ENCODE assay signal across 24 mouse cellular contexts in genomic region chr1:182640094-182640493, GRCm38 (mm10).
"Had no signal": no experiment of that assay in that cellular context is flagged by ENCODE, and none has a peak within 500 bp of the region (broad histone marks: within the 10 kb centered on the region; RNA-seq: fewer than 3 reads in every experiment).

No protein-coding gene starts in this region.

- DNase-seq: gastrocnemius, adult 2 months; gastrocnemius, postnatal 10 days; gastrocnemius, postnatal 25 days; heart, adult 18-20 months; heart, postnatal 14 days; heart, postnatal 36 days; kidney, adult 11 months; kidney, adult 2 months; kidney, adult 9 months; kidney, postnatal 14 days; kidney, postnatal 36 days; layer of hippocampus, adult 9-11 months; layer of hippocampus, postnatal 36 days; left cerebral cortex, postnatal 4 days had no signal

- H3K4me3 ChIP-seq: gastrocnemius, adult 2 months; heart, embryonic 10.5 days; heart, embryonic 12.5 days; hindbrain, embryonic 13.5 days; hindbrain, embryonic 15.5 days; kidney, embryonic 15.5 days; limb, embryonic 13.5 days; limb, embryonic 15.5 days had no signal

- H3K36me3 ChIP-seq: heart, embryonic 10.5 days; heart, embryonic 12.5 days; hindbrain, embryonic 13.5 days; hindbrain, embryonic 15.5 days; kidney, embryonic 15.5 days; limb, embryonic 13.5 days; limb, embryonic 15.5 days had no signal

- H3K9ac ChIP-seq: heart, embryonic 12.5 days; hindbrain, embryonic 13.5 days; hindbrain, embryonic 15.5 days; kidney, embryonic 15.5 days; limb, embryonic 13.5 days; limb, embryonic 15.5 days had no signal

- H3K27ac ChIP-seq: gastrocnemius, adult 2 months; heart, embryonic 10.5 days; hindbrain, embryonic 13.5 days; hindbrain, embryonic 15.5 days; hindbrain, postnatal 0 days; kidney, embryonic 15.5 days; kidney, postnatal 0 days; limb, embryonic 13.5 days; limb, embryonic 15.5 days had no signal

- H3K9me3 ChIP-seq: heart, embryonic 10.5 days; heart, embryonic 12.5 days; hindbrain, embryonic 13.5 days; hindbrain, embryonic 15.5 days; kidney, embryonic 15.5 days; limb, embryonic 13.5 days; limb, embryonic 15.5 days had no signal

- H3K27me3 ChIP-seq: hindbrain, embryonic 13.5 days; hindbrain, embryonic 15.5 days; kidney, embryonic 15.5 days; limb, embryonic 13.5 days; limb, embryonic 15.5 days had no signal

- ATAC-seq: hindbrain, postnatal 0 days; intestine, embryonic 16.5 days had no signal

- H3K4me2 ChIP-seq: heart, embryonic 12.5 days; hindbrain, embryonic 13.5 days; hindbrain, embryonic 15.5 days; kidney, embryonic 15.5 days; limb, embryonic 13.5 days; limb, embryonic 15.5 days had no signal
